Mouse (Mus musculus): Measurements from ENCODE around the gene Tsc2. TPM values are rescaled to one million over a fixed set of nuclear protein-coding genes. Genes with fewer than 3 reads are reported as not detected.

Gene Tsc2
- polyA plus RNA-seq, 1 experiment from 2014 or later, result 46.7 TPM

DNA sequence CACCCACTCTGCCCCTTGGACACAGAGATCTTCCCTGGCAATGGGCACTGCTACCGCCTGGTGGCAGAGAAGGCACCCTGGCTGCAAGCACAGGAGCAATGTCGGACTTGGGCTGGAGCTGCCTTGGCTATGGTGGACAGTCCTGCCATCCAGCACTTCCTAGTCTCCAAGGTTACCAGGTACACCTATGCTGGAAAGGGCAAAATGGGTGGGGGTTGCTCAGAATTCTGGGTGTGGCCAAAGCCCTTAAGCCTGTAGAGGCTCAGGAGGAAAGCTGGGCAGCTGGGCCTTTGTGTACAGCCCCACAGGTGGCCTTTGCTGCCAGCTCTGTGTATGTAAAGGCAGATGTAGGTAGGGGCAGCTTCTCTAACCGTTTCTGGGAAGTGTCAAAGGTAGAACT is 66.6 kb downstream of the Tsc2 start:
- Histone ChIP-seq H3K4me1 (ENCODE audit: control insufficient read depth, insufficient read depth, low read length) (peaks cover 11% of the 10 kb centered on the region), H3K4me2 (no peak overlapping the region), H3K9ac (ENCODE audit: low read depth, low read length) (no peak overlapping the region), H3K27ac (ENCODE audit: low read depth, low read length) (no peak overlapping the region), H3K27me3 (ENCODE audit: control insufficient read depth, insufficient read depth, low read length) (no peaks in the 10 kb centered on the region), H3K9me3 (replicated peaks; ENCODE audit: control insufficient read depth, low read length) (no peaks in the 10 kb centered on the region), H3K4me3 (ENCODE audit: low read depth, low read length) (no peak overlapping the region), H3K36me3 (ENCODE audit: control insufficient read depth, insufficient read depth, low read length) (peaks cover 12% of the 10 kb centered on the region)
- ATAC-seq (replicated peaks; ENCODE audit: insufficient number of reproducible peaks, low FRiP score, low TSS enrichment), result no peak
- WGBS (ENCODE audit: insufficient replicate concordance), result 75% methylated on average over 3 of the region's 3 CpGs

DNA sequence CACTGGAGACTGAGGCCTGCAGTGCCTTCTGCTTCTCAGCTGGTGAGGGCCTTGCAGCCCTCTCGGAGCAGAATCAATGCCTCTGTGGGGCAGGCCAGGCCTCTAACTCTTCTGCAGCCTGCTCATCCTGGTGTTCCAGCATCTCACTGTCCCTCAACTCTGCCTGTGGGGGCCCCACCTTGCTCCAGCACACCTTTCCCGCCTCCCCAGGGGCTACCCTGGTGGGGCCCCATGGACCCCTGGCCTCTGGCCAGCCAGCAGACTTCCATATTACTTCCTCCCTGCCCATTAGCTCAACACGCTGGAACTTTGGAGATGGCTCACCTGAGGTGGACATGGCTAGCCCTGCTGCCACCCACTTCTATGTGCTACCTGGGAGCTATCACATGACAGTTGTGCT is 67.3 kb downstream of the Tsc2 start:
- Histone ChIP-seq H3K9me3 (replicated peaks; ENCODE audit: control insufficient read depth, low read length) (no peaks in the 10 kb centered on the region), H3K4me2 (no peak overlapping the region), H3K27ac (ENCODE audit: low read depth, low read length) (no peak overlapping the region), H3K27me3 (ENCODE audit: control insufficient read depth, insufficient read depth, low read length) (no peaks in the 10 kb centered on the region), H3K9ac (ENCODE audit: low read depth, low read length) (no peak overlapping the region), H3K36me3 (ENCODE audit: control insufficient read depth, insufficient read depth, low read length) (peaks cover 12% of the 10 kb centered on the region), H3K4me1 (ENCODE audit: control insufficient read depth, insufficient read depth, low read length) (peaks cover 11% of the 10 kb centered on the region), H3K4me3 (ENCODE audit: low read depth, low read length) (no peak overlapping the region)
- 86% methylated on average over 3 of the region's 3 CpGs for WGBS (ENCODE audit: insufficient replicate concordance)
- ATAC-seq (replicated peaks; ENCODE audit: insufficient number of reproducible peaks, low FRiP score, low TSS enrichment), result no peak

GRCm38 (mm10) chr17:24564422-24564821 is 68.0 kb downstream of the Tsc2 start:
- 87% methylated on average over 4 of the region's 4 CpGs for WGBS (ENCODE audit: insufficient replicate concordance)
- Histone ChIP-seq H3K4me2 (no peak overlapping the region), H3K27ac (ENCODE audit: low read depth, low read length) (no peak overlapping the region), H3K9ac (ENCODE audit: low read depth, low read length) (no peak overlapping the region), H3K4me1 (ENCODE audit: control insufficient read depth, insufficient read depth, low read length) (peaks cover 11% of the 10 kb centered on the region), H3K4me3 (ENCODE audit: low read depth, low read length) (no peak overlapping the region), H3K27me3 (ENCODE audit: control insufficient read depth, insufficient read depth, low read length) (no peaks in the 10 kb centered on the region), H3K9me3 (replicated peaks; ENCODE audit: control insufficient read depth, low read length) (no peaks in the 10 kb centered on the region), H3K36me3 (ENCODE audit: control insufficient read depth, insufficient read depth, low read length) (peaks cover 10% of the 10 kb centered on the region)
- ATAC-seq (replicated peaks; ENCODE audit: insufficient number of reproducible peaks, low FRiP score, low TSS enrichment), result no peak

GRCm38 (mm10) chr17:24563638-24564037 is 68.8 kb downstream of the Tsc2 start:
- Histone ChIP-seq H3K27me3 (ENCODE audit: control insufficient read depth, insufficient read depth, low read length) (no peaks in the 10 kb centered on the region), H3K4me1 (ENCODE audit: control insufficient read depth, insufficient read depth, low read length) (peaks cover 18% of the 10 kb centered on the region), H3K36me3 (ENCODE audit: control insufficient read depth, insufficient read depth, low read length) (peaks cover 7% of the 10 kb centered on the region), H3K27ac (ENCODE audit: low read depth, low read length) (no peak overlapping the region), H3K9me3 (replicated peaks; ENCODE audit: control insufficient read depth, low read length) (no peaks in the 10 kb centered on the region), H3K9ac (ENCODE audit: low read depth, low read length) (no peak overlapping the region), H3K4me3 (ENCODE audit: low read depth, low read length) (no peak overlapping the region), H3K4me2 (no peak overlapping the region)
- 69% methylated on average over 5 of the region's 5 CpGs for WGBS (ENCODE audit: insufficient replicate concordance)
- ATAC-seq (replicated peaks; ENCODE audit: insufficient number of reproducible peaks, low FRiP score, low TSS enrichment), result no peak

DNA sequence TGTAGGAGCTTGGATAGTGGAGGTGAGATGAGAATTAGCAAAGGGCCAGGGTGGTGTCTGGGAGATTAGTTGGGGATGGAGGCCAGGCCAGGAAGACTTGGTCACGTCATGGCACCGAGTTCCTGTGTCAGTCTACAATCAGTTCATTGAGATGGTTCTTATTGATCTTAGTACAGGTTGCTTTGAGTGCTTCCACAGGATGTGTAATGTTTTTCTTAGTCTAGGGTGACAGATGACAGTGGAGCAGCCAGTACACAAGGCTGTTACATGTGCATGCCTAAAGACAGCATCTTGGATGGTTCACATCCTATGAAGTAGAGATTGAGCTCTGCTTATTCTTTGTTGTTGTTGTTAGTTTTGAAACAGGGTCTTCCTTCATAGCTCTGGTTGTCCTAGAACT is 70.8 kb downstream of the Tsc2 start:
- Histone ChIP-seq H3K4me3 (ENCODE audit: low read depth, low read length) (no peak overlapping the region), H3K4me1 (ENCODE audit: control insufficient read depth, insufficient read depth, low read length) (peaks cover 18% of the 10 kb centered on the region), H3K36me3 (ENCODE audit: control insufficient read depth, insufficient read depth, low read length) (peaks cover 6% of the 10 kb centered on the region), H3K9me3 (replicated peaks; ENCODE audit: control insufficient read depth, low read length) (no peaks in the 10 kb centered on the region), H3K4me2 (no peak overlapping the region), H3K9ac (ENCODE audit: low read depth, low read length) (no peak overlapping the region), H3K27ac (ENCODE audit: low read depth, low read length) (no peak overlapping the region), H3K27me3 (ENCODE audit: control insufficient read depth, insufficient read depth, low read length) (no peaks in the 10 kb centered on the region)
- 78% methylated on average over 2 of the region's 2 CpGs for WGBS (ENCODE audit: insufficient replicate concordance)
- no peak for ATAC-seq (replicated peaks; ENCODE audit: insufficient number of reproducible peaks, low FRiP score, low TSS enrichment)

DNA sequence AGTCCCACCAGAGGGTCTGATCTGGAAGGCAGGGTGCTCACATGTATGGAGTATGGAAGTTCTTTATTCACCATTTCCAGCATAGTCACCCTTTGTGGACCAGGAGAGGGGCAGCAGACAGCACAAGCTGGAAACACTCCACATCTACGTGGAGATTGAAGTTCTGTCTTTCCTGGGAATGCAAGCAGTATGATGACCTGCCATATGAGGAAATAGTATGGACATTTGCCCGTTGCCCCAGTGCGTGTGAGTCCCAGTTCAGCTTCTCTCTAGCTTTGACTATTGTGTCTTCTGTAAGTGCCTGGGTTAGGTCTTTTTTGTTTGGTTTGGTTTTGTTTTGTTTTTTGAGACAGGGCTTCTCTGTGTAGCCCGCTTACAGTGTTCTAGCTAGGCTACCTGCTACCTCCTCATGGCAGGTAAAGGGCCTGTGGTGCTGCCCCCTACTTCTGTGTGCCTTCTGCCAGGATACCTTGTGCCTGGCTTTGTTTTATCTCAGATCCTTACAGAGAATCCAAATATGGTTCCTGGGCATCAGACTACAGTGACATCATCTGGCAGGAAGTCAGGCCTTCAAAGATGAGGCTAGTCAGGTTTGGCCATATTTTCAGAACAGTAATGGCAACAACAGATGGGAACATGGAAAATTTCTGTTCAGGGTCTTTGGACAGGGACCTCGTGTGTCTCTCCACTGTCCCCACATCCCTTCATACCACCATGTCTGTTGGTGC is 72.0 kb downstream of the Tsc2 start:
- no peak overlapping the region for H3K4me2 ChIP-seq
- H3K36me3 ChIP-seq (ENCODE audit: control insufficient read depth, insufficient read depth, low read length), result peaks cover 6% of the 10 kb centered on the region
- H3K9me3 ChIP-seq (replicated peaks; ENCODE audit: control insufficient read depth, low read length), result no peaks in the 10 kb centered on the region
- ATAC-seq (replicated peaks; ENCODE audit: insufficient number of reproducible peaks, low FRiP score, low TSS enrichment), result no peak
- WGBS (ENCODE audit: insufficient replicate concordance), result 83% methylated on average over 5 of the region's 5 CpGs
- no peak overlapping the region for H3K27ac ChIP-seq (ENCODE audit: low read depth, low read length)
- H3K27me3 ChIP-seq (ENCODE audit: control insufficient read depth, insufficient read depth, low read length), result no peaks in the 10 kb centered on the region
- H3K4me3 ChIP-seq (ENCODE audit: low read depth, low read length), result no peak overlapping the region
- H3K9ac ChIP-seq (ENCODE audit: low read depth, low read length), result no peak overlapping the region
- peaks cover 18% of the 10 kb centered on the region for H3K4me1 ChIP-seq (ENCODE audit: control insufficient read depth, insufficient read depth, low read length)

DNA sequence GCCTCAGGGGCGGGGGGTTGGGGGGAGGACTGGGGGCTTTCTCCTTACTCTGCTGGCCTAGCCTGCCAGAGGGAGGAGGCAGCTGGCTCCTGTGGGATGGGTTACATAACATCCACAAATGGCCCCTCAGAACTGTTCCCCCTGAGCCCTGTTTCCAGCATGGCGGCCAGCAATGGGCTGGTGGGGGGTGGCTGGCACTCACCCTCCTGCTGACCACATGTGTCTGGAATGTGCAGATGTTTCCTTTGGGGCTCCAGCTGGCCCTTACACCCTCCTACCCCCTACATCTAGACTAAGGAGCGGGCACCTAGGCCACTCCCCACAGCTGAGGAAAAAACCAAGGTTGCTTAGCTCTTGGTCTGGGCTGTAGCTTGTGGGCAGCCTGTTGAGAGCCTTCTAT is 73.3 kb downstream of the Tsc2 start:
- peak; percentile 66; the same call in 1 of the 2 replicates for ATAC-seq (replicated peaks; ENCODE audit: insufficient number of reproducible peaks, low FRiP score, low TSS enrichment)
- no peak overlapping the region for H3K4me3 ChIP-seq (ENCODE audit: low read depth, low read length)
- no peaks in the 10 kb centered on the region for H3K36me3 ChIP-seq (ENCODE audit: control insufficient read depth, insufficient read depth, low read length)
- H3K27me3 ChIP-seq (ENCODE audit: control insufficient read depth, insufficient read depth, low read length), result no peaks in the 10 kb centered on the region
- 60% methylated on average over 3 of the region's 3 CpGs for WGBS (ENCODE audit: insufficient replicate concordance)
- peak overlapping the region; percentile 22 for H3K4me2 ChIP-seq
- peaks cover 18% of the 10 kb centered on the region for H3K4me1 ChIP-seq (ENCODE audit: control insufficient read depth, insufficient read depth, low read length)
- no peak overlapping the region; the same call in 1 of the 2 replicates for H3K9ac ChIP-seq (ENCODE audit: low read depth, low read length)
- peak overlapping the region; percentile 67 for H3K27ac ChIP-seq (ENCODE audit: low read depth, low read length)
- H3K9me3 ChIP-seq (replicated peaks; ENCODE audit: control insufficient read depth, low read length), result no peaks in the 10 kb centered on the region

DNA sequence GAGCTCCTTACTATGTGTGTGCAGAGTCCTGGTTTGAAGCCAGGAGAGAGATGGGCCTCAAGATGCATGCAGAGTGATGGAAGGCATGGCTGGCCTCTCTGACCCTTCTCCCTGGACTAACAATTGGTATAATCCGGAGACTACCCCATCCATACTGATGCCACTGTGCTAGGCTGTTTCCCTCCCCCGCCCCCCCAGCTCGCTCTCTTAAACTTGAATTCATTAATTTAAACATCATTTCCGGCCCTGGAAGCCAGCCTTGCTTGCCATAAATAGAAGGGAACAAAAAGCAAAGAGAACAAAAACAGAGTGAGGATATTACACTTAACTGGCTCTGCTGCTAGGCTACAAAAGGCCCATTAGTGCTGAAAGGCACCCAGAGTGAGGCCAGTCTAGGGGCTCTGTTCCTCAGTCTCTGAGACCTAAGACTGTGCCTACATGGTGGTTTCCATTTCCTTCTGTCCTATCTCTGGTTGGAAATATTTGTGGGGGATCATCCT is 73.8 kb downstream of the Tsc2 start:
- Histone ChIP-seq H3K27ac (ENCODE audit: low read depth, low read length) (peak overlapping the region; percentile 67), H3K9ac (ENCODE audit: low read depth, low read length) (no peak overlapping the region; the same call in 1 of the 2 replicates), H3K4me1 (ENCODE audit: control insufficient read depth, insufficient read depth, low read length) (peaks cover 14% of the 10 kb centered on the region), H3K4me2 (peak overlapping the region; percentile 22; the same call in 1 of the 2 replicates), H3K27me3 (ENCODE audit: control insufficient read depth, insufficient read depth, low read length) (no peaks in the 10 kb centered on the region), H3K36me3 (ENCODE audit: control insufficient read depth, insufficient read depth, low read length) (no peaks in the 10 kb centered on the region), H3K4me3 (ENCODE audit: low read depth, low read length) (no peak overlapping the region), H3K9me3 (replicated peaks; ENCODE audit: control insufficient read depth, low read length) (no peaks in the 10 kb centered on the region)
- 74% methylated on average over 4 of the region's 4 CpGs for WGBS (ENCODE audit: insufficient replicate concordance)
- ATAC-seq (replicated peaks; ENCODE audit: insufficient number of reproducible peaks, low FRiP score, low TSS enrichment), result no peak

DNA sequence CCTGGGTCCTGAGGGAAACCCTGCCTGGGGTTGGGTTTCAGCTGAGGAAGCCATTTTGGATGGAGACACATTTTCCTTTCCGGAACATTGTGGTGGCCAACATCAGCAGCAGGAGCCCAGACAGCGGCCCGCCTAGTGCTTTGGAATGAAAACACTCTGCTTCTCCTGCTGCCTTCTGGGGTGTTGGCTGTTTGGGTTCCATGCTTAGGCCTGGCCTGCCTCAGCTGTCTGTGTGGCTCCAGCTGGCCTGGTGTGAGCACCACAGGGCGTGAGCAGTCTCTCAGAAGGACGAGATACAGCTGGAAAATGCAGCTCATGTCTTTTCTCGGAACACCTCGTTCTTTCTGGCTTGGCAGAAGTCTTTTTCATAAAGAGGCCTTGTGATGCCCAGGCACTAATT is 75.3 kb downstream of the Tsc2 start:
- 75% methylated on average over 7 of the region's 7 CpGs for WGBS (ENCODE audit: insufficient replicate concordance)
- no peaks in the 10 kb centered on the region for H3K36me3 ChIP-seq (ENCODE audit: control insufficient read depth, insufficient read depth, low read length)
- no peaks in the 10 kb centered on the region for H3K9me3 ChIP-seq (replicated peaks; ENCODE audit: control insufficient read depth, low read length)
- no peaks in the 10 kb centered on the region for H3K27me3 ChIP-seq (ENCODE audit: control insufficient read depth, insufficient read depth, low read length)
- H3K27ac ChIP-seq (ENCODE audit: low read depth, low read length), result no peak overlapping the region
- H3K4me1 ChIP-seq (ENCODE audit: control insufficient read depth, insufficient read depth, low read length), result peaks cover 12% of the 10 kb centered on the region
- no peak overlapping the region for H3K4me3 ChIP-seq (ENCODE audit: low read depth, low read length)
- H3K9ac ChIP-seq (ENCODE audit: low read depth, low read length), result no peak overlapping the region
- ATAC-seq (replicated peaks; ENCODE audit: insufficient number of reproducible peaks, low FRiP score, low TSS enrichment), result no peak
- H3K4me2 ChIP-seq, result no peak overlapping the region

Data from heart, embryonic 11.5 days (tissue).